Comparison of ENCODE assay signal across 14 mouse cellular contexts in genomic region chr14:29137006-29137579, GRCm38 (mm10).
DNase-seq lines count a peak whose midpoint lies in the region; ATAC-seq lines count a peak whose summit lies in the region.
"Had no signal": no experiment of that assay in that cellular context is flagged by ENCODE, and none has a peak within 500 bp of the region (broad histone marks: within the 10 kb centered on the region; RNA-seq: fewer than 3 reads in every experiment).

No protein-coding gene starts in this region.

- no peak overlapping the region for H3K9ac ChIP-seq in limb, embryonic 13.5 days
- H3K9ac ChIP-seq: hindbrain, embryonic 13.5 days; lung, embryonic 14.5 days; stomach, embryonic 15.5 days had no signal

- no peak overlapping the region for H3K4me3 ChIP-seq in limb, embryonic 13.5 days
- no peak overlapping the region for H3K4me3 ChIP-seq in limb, embryonic 10.5 days
- H3K4me3 ChIP-seq: hindbrain, embryonic 13.5 days; midbrain, embryonic 10.5 days; stomach, embryonic 15.5 days had no signal

- no peak overlapping the region for H3K27ac ChIP-seq in limb, embryonic 13.5 days
- H3K27ac ChIP-seq in limb, embryonic 10.5 days: no peak overlapping the region
- H3K27ac ChIP-seq: hindbrain, embryonic 13.5 days; midbrain, embryonic 10.5 days; stomach, embryonic 15.5 days had no signal

- no peaks in the 10 kb centered on the region for H3K36me3 ChIP-seq in limb, embryonic 13.5 days
- H3K36me3 ChIP-seq in limb, embryonic 10.5 days: no peaks in the 10 kb centered on the region
- H3K36me3 ChIP-seq: hindbrain, embryonic 13.5 days; midbrain, embryonic 10.5 days; stomach, embryonic 15.5 days had no signal

- no peaks in the 10 kb centered on the region for H3K27me3 ChIP-seq in limb, embryonic 13.5 days
- H3K27me3 ChIP-seq in limb, embryonic 10.5 days (ENCODE audit: low read depth, poor library complexity, severe bottlenecking): no peaks in the 10 kb centered on the region
- H3K27me3 ChIP-seq: hindbrain, embryonic 13.5 days; stomach, embryonic 15.5 days had no signal

- WGBS in limb, embryonic 13.5 days: 54% methylated on average over 10 of the region's 10 CpGs
- 78% methylated on average over 10 of the region's 10 CpGs for WGBS in limb, embryonic 10.5 days

- ATAC-seq in limb, embryonic 13.5 days (ENCODE audit: low FRiP score, low read depth): peak; percentile 48; the same call in 1 of the 2 replicates
- ATAC-seq: intestine, postnatal 0 days had no signal

- no peaks in the 10 kb centered on the region for H3K9me3 ChIP-seq in limb, embryonic 13.5 days
- H3K9me3 ChIP-seq in limb, embryonic 10.5 days (replicated peaks): no peaks in the 10 kb centered on the region
- H3K9me3 ChIP-seq: hindbrain, embryonic 13.5 days; midbrain, embryonic 10.5 days; stomach, embryonic 15.5 days had no signal

- peak; percentile 3 to 4 for DNase-seq in gastrocnemius, adult 8-10 months (ENCODE audit: low spot score in 2 of 2)
- DNase-seq in gastrocnemius, adult 18-20 months (ENCODE audit: low spot score): no peak
- DNase-seq in limb, embryonic 10.5 days (ENCODE audit: low spot score): no peak
- peak; percentile 7 for DNase-seq in gastrocnemius, postnatal 10 days
- DNase-seq in heart, postnatal 4 days: peak; percentile 39
- DNase-seq in yolk sac, embryonic 10.5 days (ENCODE audit: low spot score): no peak
- DNase-seq in adrenal gland, adult 2 months: no peak
- DNase-seq: cerebellum, adult 8-10 months; lung, embryonic 14.5 days had no signal

- peaks cover 24% of the 10 kb centered on the region for H3K4me1 ChIP-seq in limb, embryonic 13.5 days
- H3K4me1 ChIP-seq in limb, embryonic 10.5 days: peaks cover 23% of the 10 kb centered on the region
- H3K4me1 ChIP-seq: hindbrain, embryonic 13.5 days; stomach, embryonic 15.5 days had no signal

- no peak overlapping the region for H3K4me2 ChIP-seq in limb, embryonic 13.5 days (replicated peaks)
- H3K4me2 ChIP-seq: hindbrain, embryonic 13.5 days; lung, embryonic 14.5 days; stomach, embryonic 15.5 days had no signal

Comparison
In these comparisons a context has a peak if more than half of its experiments do, and no peak if none do; other contexts are left out.
1. DNase-seq: peak in gastrocnemius, adult 8-10 months (2 of 2), gastrocnemius, postnatal 10 days (single experiment) and heart, postnatal 4 days (single experiment); none in gastrocnemius, adult 18-20 months (single experiment), limb, embryonic 10.5 days (single experiment), yolk sac, embryonic 10.5 days (single experiment) and adrenal gland, adult 2 months (single experiment).